Mouse (Mus musculus): ENCODE results near the gene Gpr35. TPM values are rescaled to one million over a fixed set of nuclear protein-coding genes. Genes with fewer than 3 reads are reported as not detected.

The Gpr35 gene
- polyA plus RNA-seq (2017; shearing (Covaris generic)), result 0.57 TPM

GRCm38 (mm10) chr1:92950607-92951006 is at the start of gene Gpr35:
Gene Gpr35 (plus strand): TSS chr1:92950865.

GRCm38 (mm10) chr1:92902786-92903185 is 47.9 kb upstream of the Gpr35 start, which contains the start of gene Ankmy1:
Gene Ankmy1 (minus strand): TSS chr1:92902906.

GRCm38 (mm10) chr1:92906779-92907631 is 43.7 kb upstream of the Gpr35 start, which contains the start of gene Dusp28:
Gene Dusp28 (plus strand): TSS chr1:92906981.

GRCm38 (mm10) chr1:92910239-92910885 is 40.3 kb upstream of the Gpr35 start, which contains the start of gene Rnpepl1:
Gene Rnpepl1 (plus strand): TSS chr1:92910783.

GRCm38 (mm10) chr1:92934182-92934827 is 16.4 kb upstream of the Gpr35 start, which contains the start of gene Capn10:
Gene Capn10 (plus strand): TSS chr1:92934376.

GRCm38 (mm10) chr1:93006061-93006460 is 55.4 kb downstream of the Gpr35 start, which contains the start of gene Aqp12:
Gene Aqp12 (plus strand): TSS chr1:93006334.

Other genes with a start within 250 kb of the Gpr35 start
- gene Gpc1, start 119.2 kb upstream of the Gpr35 start, polyA plus RNA-seq (2017; shearing (Covaris generic)), result 15.8 TPM
- 0.19 TPM for gene Ankmy1, start 48.0 kb upstream of the Gpr35 start, polyA plus RNA-seq (2017; shearing (Covaris generic))
- gene Dusp28, start 43.9 kb upstream of the Gpr35 start, polyA plus RNA-seq (2017; shearing (Covaris generic)), result 5.4 TPM
- gene Rnpepl1, start 40.1 kb upstream of the Gpr35 start, polyA plus RNA-seq (2017; shearing (Covaris generic)), result 83.4 TPM
- 7.4 TPM for gene Capn10, start 16.5 kb upstream of the Gpr35 start, polyA plus RNA-seq (2017; shearing (Covaris generic))
- gene Aqp12, start 55.5 kb downstream of the Gpr35 start, polyA plus RNA-seq (2017; shearing (Covaris generic)), result not detected
- gene Kif1a, start 151.1 kb downstream of the Gpr35 start, polyA plus RNA-seq (2017; shearing (Covaris generic)), result not detected
- not detected for gene Agxt, start 184.4 kb downstream of the Gpr35 start, polyA plus RNA-seq (2017; shearing (Covaris generic))
- not detected for gene 2310007B03Rik, start 210.1 kb downstream of the Gpr35 start, polyA plus RNA-seq (2017; shearing (Covaris generic))
- 0.05 TPM for gene Crocc2, start 217.9 kb downstream of the Gpr35 start, polyA plus RNA-seq (2017; shearing (Covaris generic))

All from effector memory CD4-positive, alpha-beta T cell, adult 5 months (primary cell).